Mouse (Mus musculus) ES-E14 (cell line): ENCODE measurements at regions not wholly inside any gene's neighbourhood (a gene's known extent, or its start where the extent isn't known, plus 50 kb on each side); places are given as distances from the start of the nearest gene placed in this dataset.

Experiments
- CHD2 ChIP-seq: IDR thresholded peaks from 2 replicates; pipeline ENCODE4 v1.6.1; 2014; ENCODE audit warnings: mild to moderate bottlenecking, low read depth, low read length, inconsistent platforms
- HCFC1 ChIP-seq: IDR thresholded peaks from 2 replicates; pipeline ENCODE4 v1.6.1; 2012; ENCODE audit warnings: low read length, inconsistent platforms, borderline replicate concordance; ENCODE audit not compliant: insufficient read depth
- MAFK ChIP-seq: IDR thresholded peaks from 2 replicates; pipeline ENCODE4 v1.6.1; 2014; ENCODE audit warnings: mild to moderate bottlenecking, low read depth, low read length, inconsistent platforms; ENCODE audit not compliant: insufficient read depth
- ZC3H11A ChIP-seq: IDR thresholded peaks from 2 replicates; pipeline ENCODE4 v1.6.1; 2012; ENCODE audit warnings: low read depth, mild to moderate bottlenecking, inconsistent platforms, low read length, borderline replicate concordance
- ZNF384 ChIP-seq: IDR thresholded peaks from 2 replicates; pipeline ENCODE4 v1.6.1; 2012; ENCODE audit warnings: low read depth, low read length, inconsistent platforms

DNA sequence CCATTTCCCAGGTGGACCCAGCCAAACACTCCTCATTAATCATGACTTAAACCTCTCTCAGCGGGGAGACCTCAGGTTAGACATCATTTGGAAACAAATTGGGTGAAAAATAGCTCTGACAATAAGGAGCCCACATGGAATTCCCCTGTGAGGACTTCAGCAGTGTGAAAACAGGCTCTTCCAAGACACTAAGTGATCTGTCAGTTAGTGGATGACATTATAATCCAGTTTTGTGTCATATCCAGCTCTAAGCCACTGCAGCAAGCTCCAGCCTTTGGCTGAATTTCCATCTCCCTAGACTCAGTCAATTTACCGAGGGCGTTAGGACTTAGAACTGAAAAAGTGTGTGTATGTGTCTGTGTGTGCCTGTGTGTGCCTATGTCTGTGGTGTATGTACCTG lies 70.5 kb downstream of the Olig3 start:
- no peak for TF ChIP-seq CHD2
- TF ChIP-seq ZNF384, result no peak
- no peak for TF ChIP-seq HCFC1
- no peak for TF ChIP-seq ZC3H11A
- TF ChIP-seq MAFK, result no peak
